ENCODE assay signal across 28 mouse cellular contexts in the genomic region with DNA sequence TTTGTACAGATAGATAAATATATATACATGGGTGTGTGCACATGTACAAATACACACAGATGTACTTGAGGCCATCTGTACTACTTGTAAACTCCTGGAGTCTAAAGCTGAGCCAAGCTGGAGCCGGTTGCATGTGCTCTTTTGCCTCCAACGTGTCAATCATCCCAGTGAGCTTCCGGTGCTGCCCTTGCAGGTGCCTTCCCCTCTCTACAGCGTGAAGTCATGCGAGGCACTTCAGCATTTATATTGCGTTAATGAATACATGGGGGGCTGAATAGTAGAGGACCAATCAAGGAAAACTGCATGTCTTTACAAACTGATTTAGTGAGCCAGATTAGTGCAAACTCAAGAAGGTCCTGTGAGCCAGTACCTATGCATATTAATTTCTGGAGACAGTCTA.
DNase-seq lines count a peak whose midpoint lies in the region; ATAC-seq and TF ChIP-seq lines count a peak whose summit lies in the region.
"Had no signal": no experiment of that assay in that cellular context is flagged by ENCODE, and none has a peak within 500 bp of the region (broad histone marks: within the 10 kb centered on the region; RNA-seq: fewer than 3 reads in every experiment).

No protein-coding gene starts in this region.

- TF ChIP-seq CTCF in forebrain, postnatal 0 days (IDR thresholded peaks at IDR 0.05; ENCODE audit: low read depth): no peak

- no peak overlapping the region for H3K4me2 ChIP-seq in forebrain, embryonic 12.5 days
- no peak overlapping the region for H3K4me2 ChIP-seq in forebrain, embryonic 15.5 days (replicated peaks)
- H3K4me2 ChIP-seq in forebrain, embryonic 13.5 days: no peak overlapping the region
- H3K4me2 ChIP-seq in forebrain, postnatal 0 days (ENCODE audit: low read depth): no peak overlapping the region
- H3K4me2 ChIP-seq: heart, embryonic 13.5 days; hindbrain, embryonic 15.5 days; liver, embryonic 12.5 days; neural tube, embryonic 13.5 days had no signal

- no peaks in the 10 kb centered on the region for H3K36me3 ChIP-seq in forebrain, embryonic 12.5 days (replicated peaks)
- H3K36me3 ChIP-seq in forebrain, embryonic 15.5 days: no peaks in the 10 kb centered on the region
- no peaks in the 10 kb centered on the region for H3K36me3 ChIP-seq in forebrain, embryonic 13.5 days (ENCODE audit: poor library complexity, severe bottlenecking)
- no peaks in the 10 kb centered on the region for H3K36me3 ChIP-seq in forebrain, postnatal 0 days (ENCODE audit: insufficient read depth)
- H3K36me3 ChIP-seq: heart, embryonic 13.5 days; hindbrain, embryonic 10.5 days; hindbrain, embryonic 15.5 days; liver, embryonic 12.5 days; neural tube, embryonic 13.5 days had no signal

- DNase-seq in left cerebral cortex, postnatal 4 days: peak; percentile 2
- DNase-seq in left cerebral cortex, postnatal 14 days (ENCODE audit: low spot score in 2 of 2): no peak
- no peak for DNase-seq in forebrain, postnatal 0 days
- DNase-seq in adipocyte (ENCODE audit: low spot score): no peak
- DNase-seq: adrenal gland, postnatal 25 days; cerebellum, adult 2 months; cerebellum, postnatal 25 days; heart, postnatal 10 days; kidney, adult 2 months; kidney, postnatal 25 days; liver, postnatal 0 days; lung, postnatal 4 days; thymus, adult 2 months; thymus, postnatal 36 days had no signal

- intact Hi-C loops in left cerebral cortex, postnatal 4 days (cut with DNase I): no loop called here
- intact Hi-C loops in left cerebral cortex, postnatal 14 days (cut with DNase I): no loop called here

- no peaks in the 10 kb centered on the region for H3K27me3 ChIP-seq in forebrain, embryonic 12.5 days
- H3K27me3 ChIP-seq in forebrain, embryonic 15.5 days: no peaks in the 10 kb centered on the region
- no peaks in the 10 kb centered on the region for H3K27me3 ChIP-seq in forebrain, embryonic 13.5 days
- no peaks in the 10 kb centered on the region for H3K27me3 ChIP-seq in forebrain, postnatal 0 days (ENCODE audit: insufficient read depth, low read length)
- H3K27me3 ChIP-seq: heart, embryonic 13.5 days; hindbrain, embryonic 15.5 days; liver, embryonic 12.5 days; megakaryocyte, embryonic 14.5 days; neural tube, embryonic 13.5 days had no signal

- no peak overlapping the region for H3K9ac ChIP-seq in forebrain, embryonic 12.5 days
- H3K9ac ChIP-seq in forebrain, embryonic 15.5 days (replicated peaks): no peak overlapping the region
- no peak overlapping the region for H3K9ac ChIP-seq in forebrain, embryonic 13.5 days
- H3K9ac ChIP-seq in forebrain, postnatal 0 days: no peak overlapping the region
- H3K9ac ChIP-seq: heart, embryonic 13.5 days; hindbrain, embryonic 15.5 days; liver, embryonic 12.5 days; liver, postnatal 0 days; neural tube, embryonic 13.5 days had no signal

- no peaks in the 10 kb centered on the region for H3K9me3 ChIP-seq in forebrain, embryonic 12.5 days
- no peaks in the 10 kb centered on the region for H3K9me3 ChIP-seq in forebrain, embryonic 15.5 days
- H3K9me3 ChIP-seq in forebrain, embryonic 13.5 days (replicated peaks): no peaks in the 10 kb centered on the region
- no peaks in the 10 kb centered on the region for H3K9me3 ChIP-seq in forebrain, postnatal 0 days (ENCODE audit: low read length)
- H3K9me3 ChIP-seq: heart, embryonic 13.5 days; hindbrain, embryonic 10.5 days; hindbrain, embryonic 15.5 days; liver, embryonic 12.5 days; megakaryocyte, embryonic 14.5 days; neural tube, embryonic 13.5 days had no signal

- WGBS in forebrain, embryonic 12.5 days: 37% methylated on average over 6 of the region's 6 CpGs
- WGBS in forebrain, embryonic 15.5 days: 28% methylated on average over 6 of the region's 6 CpGs
- WGBS in forebrain, embryonic 13.5 days: 36% methylated on average over 6 of the region's 6 CpGs
- 25% methylated on average over 6 of the region's 6 CpGs for WGBS in forebrain, postnatal 0 days

- no peak overlapping the region for H3K4me3 ChIP-seq in forebrain, embryonic 12.5 days (replicated peaks)
- no peak overlapping the region for H3K4me3 ChIP-seq in forebrain, embryonic 15.5 days
- H3K4me3 ChIP-seq in forebrain, embryonic 13.5 days: no peak overlapping the region
- no peak overlapping the region for H3K4me3 ChIP-seq in forebrain, postnatal 0 days (ENCODE audit: low read depth, low read length)
- H3K4me3 ChIP-seq: heart, embryonic 13.5 days; hindbrain, embryonic 10.5 days; hindbrain, embryonic 15.5 days; layer of hippocampus, adult 2 months; left cerebral cortex, adult 2 months; liver, embryonic 12.5 days; megakaryocyte, embryonic 14.5 days; neural tube, embryonic 13.5 days had no signal

- H3K27ac ChIP-seq in forebrain, embryonic 12.5 days: no peak overlapping the region
- H3K27ac ChIP-seq in forebrain, embryonic 15.5 days (replicated peaks): no peak overlapping the region
- H3K27ac ChIP-seq in forebrain, embryonic 13.5 days: no peak overlapping the region
- no peak overlapping the region for H3K27ac ChIP-seq in forebrain, postnatal 0 days (ENCODE audit: low read depth, low read length)
- H3K27ac ChIP-seq: heart, embryonic 13.5 days; hindbrain, embryonic 10.5 days; hindbrain, embryonic 15.5 days; layer of hippocampus, adult 2 months; left cerebral cortex, adult 2 months; liver, embryonic 12.5 days; neural tube, embryonic 13.5 days had no signal

- H3K4me1 ChIP-seq in forebrain, embryonic 12.5 days: peaks cover 2% of the 10 kb centered on the region; the same call in 1 of the 2 replicates
- peaks cover 3% of the 10 kb centered on the region; the same call in 1 of the 2 replicates for H3K4me1 ChIP-seq in forebrain, embryonic 15.5 days
- no peaks in the 10 kb centered on the region for H3K4me1 ChIP-seq in forebrain, embryonic 13.5 days
- H3K4me1 ChIP-seq in forebrain, postnatal 0 days (ENCODE audit: insufficient read depth): no peaks in the 10 kb centered on the region; the same call in 1 of the 2 replicates
- H3K4me1 ChIP-seq: heart, embryonic 13.5 days; hindbrain, embryonic 10.5 days; hindbrain, embryonic 15.5 days; liver, embryonic 12.5 days; neural tube, embryonic 13.5 days had no signal

- peak; percentile 49 for ATAC-seq in forebrain, embryonic 12.5 days (ENCODE audit: low FRiP score)
- ATAC-seq in forebrain, embryonic 15.5 days (replicated peaks): no peak
- peak; percentile 74; the same call in 1 of the 2 replicates for ATAC-seq in forebrain, embryonic 13.5 days
- ATAC-seq in forebrain, postnatal 0 days: peak; percentile 38; the same call in 1 of the 2 replicates
- ATAC-seq: CD4-positive, CD25-positive, alpha-beta regulatory T cell, adult 4 months; inflammation-experienced regulatory T-cells, adult 6 months; liver, embryonic 12.5 days; liver, postnatal 0 days; lung, postnatal 0 days had no signal
